Comparison of ENCODE assay signal across 7 mouse cellular contexts in genomic region chr9:44334396-44335330, GRCm38 (mm10). TPM values are rescaled to one million over a fixed set of nuclear protein-coding genes. Genes with fewer than 3 reads are reported as not detected.
DNase-seq lines count a peak whose midpoint lies in the region; ATAC-seq lines count a peak whose summit lies in the region.

TSS of gene H2afx (plus strand) at chr9:44334694.

- ATAC-seq in intestine, embryonic 16.5 days = peak; percentile 95
- peak; percentile 97 for ATAC-seq in midbrain, embryonic 11.5 days (ENCODE audit: low FRiP score)

- no peaks in the 10 kb centered on the region for H3K9me3 ChIP-seq in intestine, embryonic 16.5 days (ENCODE audit: control insufficient read depth, low read length)
- 0 out of 2 replicates have a peak, but pooled peaks cover 3% of the 10 kb centered on the region for H3K9me3 ChIP-seq in midbrain, embryonic 11.5 days (ENCODE audit: control insufficient read depth, low read length)

- peaks cover 15% of the 10 kb centered on the region for H3K4me1 ChIP-seq in intestine, embryonic 16.5 days (ENCODE audit: control insufficient read depth, insufficient read depth, low read length)
- peaks cover 11% of the 10 kb centered on the region for H3K4me1 ChIP-seq in midbrain, embryonic 11.5 days (ENCODE audit: control insufficient read depth, insufficient read depth, low read length)

- intact Hi-C loops in left cerebral cortex, postnatal 36 days (cut with DNase I) = loop anchor here (10.0 kb wide), 1 partner anchor 100 kb away; the partner anchor contains the start of gene Cbl

- peak; percentile 99 for DNase-seq in adrenal gland, adult 8-10 months
- DNase-seq in embryo, embryonic 9.5 days (ENCODE audit: extremely low spot score) = peak; percentile 99
- DNase-seq in gastrocnemius, postnatal 4 days (ENCODE audit: low spot score in 2 of 2) = peak; percentile 89 to 98
- peak; percentile 96 to 98 for DNase-seq in left cerebral cortex, postnatal 36 days (ENCODE audit: low spot score in 2 of 2)
- DNase-seq in midbrain, embryonic 11.5 days (ENCODE audit: low spot score, missing footprints) = peak; percentile 100
- peak; percentile 100 for DNase-seq in skeletal muscle tissue, adult 2 months (ENCODE audit: low read depth, low spot score)

- H3K4me2 ChIP-seq in intestine, embryonic 16.5 days (ENCODE audit: low read depth, low read length) = peak within 1 kb of the TSS; percentile 77
- peak within 1 kb of the TSS; percentile 77 for H3K4me2 ChIP-seq in midbrain, embryonic 11.5 days

- H3K9ac ChIP-seq in intestine, embryonic 16.5 days (ENCODE audit: low read depth, low read length) = peak within 1 kb of the TSS; percentile 92
- H3K9ac ChIP-seq in midbrain, embryonic 11.5 days (ENCODE audit: low read length) = peak within 1 kb of the TSS; percentile 89

- no peaks in the 10 kb centered on the region for H3K27me3 ChIP-seq in intestine, embryonic 16.5 days (replicated peaks; ENCODE audit: control insufficient read depth, insufficient read depth, low read length)
- no peaks in the 10 kb centered on the region for H3K27me3 ChIP-seq in midbrain, embryonic 11.5 days (ENCODE audit: control insufficient read depth, insufficient read depth, low read length)

- WGBS in intestine, embryonic 16.5 days = under 1% methylated on average over 91 of the region's 91 CpGs
- WGBS in midbrain, embryonic 11.5 days = under 1% methylated on average over 83 of the region's 91 CpGs

- peak within 1 kb of the TSS; percentile 87 for H3K4me3 ChIP-seq in intestine, embryonic 16.5 days (ENCODE audit: low read length)
- peak within 1 kb of the TSS; percentile 65 for H3K4me3 ChIP-seq in midbrain, embryonic 11.5 days (ENCODE audit: low read depth, low read length)

- H3K27ac ChIP-seq in intestine, embryonic 16.5 days (ENCODE audit: low read length) = peak within 1 kb of the TSS; percentile 96
- peak within 1 kb of the TSS; percentile 95 for H3K27ac ChIP-seq in midbrain, embryonic 11.5 days (ENCODE audit: low read depth, low read length)

- peaks cover 28% of the 10 kb centered on the region for H3K36me3 ChIP-seq in intestine, embryonic 16.5 days (ENCODE audit: control insufficient read depth, insufficient read depth, low read length)
- peaks cover 25% of the 10 kb centered on the region for H3K36me3 ChIP-seq in midbrain, embryonic 11.5 days (ENCODE audit: control insufficient read depth, insufficient read depth, low read length)

RNA-seq across cellular contexts. Expression of gene H2afx, which starts in this region (rescaled TPM):
- 10 to 100 TPM; 25.9 to 44.6 (median 31.7) TPM for total RNA-seq in adrenal gland, adult 8-10 months (2022)
- total RNA-seq in gastrocnemius, postnatal 4 days (2021) = 10 to 100 TPM; 80.5 to 93.0 TPM
- 268 and 278 TPM in 2 replicates for polyA plus RNA-seq in intestine, embryonic 16.5 days (2015; fragmentation: Nextera tagmentation; extraction: Ambion mirVana)
- total RNA-seq in left cerebral cortex, postnatal 36 days (2021) = 10 to 100 TPM; 53.2 to 62.5 TPM
- 355 and 377 TPM in 2 replicates for polyA plus RNA-seq in midbrain, embryonic 11.5 days (2014; fragmentation: Nextera tagmentation; extraction: Ambion mirVana)

Comparison
In these comparisons a context has a peak if more than half of its experiments do, and no peak if none do; other contexts are left out.
1. Peak in every context shown above with its lines: DNase-seq, ATAC-seq, H3K4me3 ChIP-seq and H3K27ac ChIP-seq.